Mouse (Mus musculus) monocyte, adult 2 months (primary cell): ENCODE data around the gene Thoc7.

ENCODE experiments used
- DNase-seq, 2 experiments: peaks; one replicate each; pipeline ENCODE4 v3.0.0; 2022; ENCODE audit warnings: low spot score in 2 of 2, low read depth in 1 of 2

Gene Thoc7

GRCm38 (mm10) chr14:13934052-13934371 is 27.6 kb downstream of the Thoc7 start:
- no peak for DNase-seq

GRCm38 (mm10) chr14:13933290-13934051 is 28.2 kb downstream of the Thoc7 start:
- no peak for DNase-seq

GRCm38 (mm10) chr14:13917630-13918029 is 44.0 kb downstream of the Thoc7 start:
- DNase-seq = peak in 1 of 2 experiments; percentile 2

GRCm38 (mm10) chr14:13917208-13917607 is 44.4 kb downstream of the Thoc7 start:
- no peak for DNase-seq

GRCm38 (mm10) chr14:13915207-13915606 is 46.4 kb downstream of the Thoc7 start:
- no peak for DNase-seq

- no peak for DNase-seq
These were observed 47.1 kb downstream of the Thoc7 start, which contains the start of gene Gm281 for GRCm38 (mm10) chr14:13914387-13915082. Gene Gm281 (minus strand): TSS chr14:13914478.

GRCm38 (mm10) chr14:13910148-13910547 is 51.5 kb downstream of the Thoc7 start:
- DNase-seq = no peak

GRCm38 (mm10) chr14:13907145-13907544 is 54.5 kb downstream of the Thoc7 start:
- no peak for DNase-seq

- DNase-seq = no peak
These were observed 55.2 kb downstream of the Thoc7 start for GRCm38 (mm10) chr14:13906461-13906860.

- DNase-seq = no peak
These were observed 60.0 kb downstream of the Thoc7 start for GRCm38 (mm10) chr14:13901611-13902067.
